Mouse (Mus musculus): ENCODE measurements around the gene Dnajc14. TPM values are rescaled to one million over a fixed set of nuclear protein-coding genes. Genes with fewer than 3 reads are reported as not detected.

Dnajc14 gene
- polyA plus RNA-seq, 1 experiment from 2014 or later, result 31.0 TPM

Other genes with a start within 250 kb of the Dnajc14 start
- 123 TPM in 2 replicates for gene Pa2g4, start 238.1 kb upstream of the Dnajc14 start, polyA plus RNA-seq (2014; fragmentation: Nextera tagmentation; extraction: Ambion mirVana)
- 2.9 and 3.5 TPM in 2 replicates for gene Erbb3, start 214.4 kb upstream of the Dnajc14 start, polyA plus RNA-seq (2014; fragmentation: Nextera tagmentation; extraction: Ambion mirVana)
- 540 and 605 TPM in 2 replicates for gene Rps26, start 177.3 kb upstream of the Dnajc14 start, polyA plus RNA-seq (2014; fragmentation: Nextera tagmentation; extraction: Ambion mirVana)
- gene Ikzf4, start 158.1 kb upstream of the Dnajc14 start, polyA plus RNA-seq (2014; fragmentation: Nextera tagmentation; extraction: Ambion mirVana), result 1.5 and 1.8 TPM in 2 replicates
- gene Suox, start 130.0 kb upstream of the Dnajc14 start, polyA plus RNA-seq (2014; fragmentation: Nextera tagmentation; extraction: Ambion mirVana), result 9.9 and 11.4 TPM in 2 replicates
- gene Rab5b, start 107.8 kb upstream of the Dnajc14 start, polyA plus RNA-seq (2014; fragmentation: Nextera tagmentation; extraction: Ambion mirVana), result 56.7 and 58.3 TPM in 2 replicates
- gene Pmel, start 99.9 kb upstream of the Dnajc14 start, polyA plus RNA-seq (2014; fragmentation: Nextera tagmentation; extraction: Ambion mirVana), result 3.6 and 4.7 TPM in 2 replicates
- 89.2 and 90.3 TPM in 2 replicates for gene Cdk2, start 99.0 kb upstream of the Dnajc14 start, polyA plus RNA-seq (2014; fragmentation: Nextera tagmentation; extraction: Ambion mirVana)
- 5.4 and 7.1 TPM in 2 replicates for gene Dgka, start 59.2 kb upstream of the Dnajc14 start, polyA plus RNA-seq (2014; fragmentation: Nextera tagmentation; extraction: Ambion mirVana)
- gene Pym1, start 56.2 kb upstream of the Dnajc14 start, polyA plus RNA-seq (2014; fragmentation: Nextera tagmentation; extraction: Ambion mirVana), result 16.0 and 18.3 TPM in 2 replicates
- gene Mmp19, start 13.2 kb upstream of the Dnajc14 start, polyA plus RNA-seq (2014; fragmentation: Nextera tagmentation; extraction: Ambion mirVana), result 1.1 and 1.8 TPM in 2 replicates
- gene Tmem198b, start 308 bp downstream of the Dnajc14 start, polyA plus RNA-seq (2014; fragmentation: Nextera tagmentation; extraction: Ambion mirVana), result 16.6 and 18.2 TPM in 2 replicates
- gene Sarnp, start 13.3 kb downstream of the Dnajc14 start, polyA plus RNA-seq (2014; fragmentation: Nextera tagmentation; extraction: Ambion mirVana), result 157 and 168 TPM in 2 replicates
- 41.4 and 46.1 TPM in 2 replicates for gene Ormdl2, start 17.6 kb downstream of the Dnajc14 start, polyA plus RNA-seq (2014; fragmentation: Nextera tagmentation; extraction: Ambion mirVana)
- 2.3 and 3.4 TPM in 2 replicates for gene Gdf11, start 87.7 kb downstream of the Dnajc14 start, polyA plus RNA-seq (2014; fragmentation: Nextera tagmentation; extraction: Ambion mirVana)
- gene Cd63, start 96.9 kb downstream of the Dnajc14 start, polyA plus RNA-seq (2014; fragmentation: Nextera tagmentation; extraction: Ambion mirVana), result 363 and 394 TPM in 2 replicates
- 7.7 and 11.5 TPM in 2 replicates for gene Rdh5, start 118.8 kb downstream of the Dnajc14 start, polyA plus RNA-seq (2014; fragmentation: Nextera tagmentation; extraction: Ambion mirVana)
- 239 and 251 TPM in 2 replicates for gene Bloc1s1, start 120.0 kb downstream of the Dnajc14 start, polyA plus RNA-seq (2014; fragmentation: Nextera tagmentation; extraction: Ambion mirVana)
- gene Itga7, start 129.8 kb downstream of the Dnajc14 start, polyA plus RNA-seq (2014; fragmentation: Nextera tagmentation; extraction: Ambion mirVana), result 3.7 and 3.9 TPM in 2 replicates
- gene Mettl7b, start 156.9 kb downstream of the Dnajc14 start, polyA plus RNA-seq (2014; fragmentation: Nextera tagmentation; extraction: Ambion mirVana), result 0.32 TPM in 1 of 2 replicates, not detected in the other
- not detected in 2 replicates for gene Olfr9, start 185.4 kb downstream of the Dnajc14 start, polyA plus RNA-seq (2014; fragmentation: Nextera tagmentation; extraction: Ambion mirVana)
- not detected in 2 replicates for gene Olfr763, start 206.7 kb downstream of the Dnajc14 start, polyA plus RNA-seq (2014; fragmentation: Nextera tagmentation; extraction: Ambion mirVana)
- gene Olfr764-ps1, start 235.8 kb downstream of the Dnajc14 start, polyA plus RNA-seq (2014; fragmentation: Nextera tagmentation; extraction: Ambion mirVana), result not detected in 2 replicates
- gene Olfr765, start 245.9 kb downstream of the Dnajc14 start, polyA plus RNA-seq (2014; fragmentation: Nextera tagmentation; extraction: Ambion mirVana), result not detected in 2 replicates